Mouse (Mus musculus): ENCODE data around the gene Chit1.

DNA sequence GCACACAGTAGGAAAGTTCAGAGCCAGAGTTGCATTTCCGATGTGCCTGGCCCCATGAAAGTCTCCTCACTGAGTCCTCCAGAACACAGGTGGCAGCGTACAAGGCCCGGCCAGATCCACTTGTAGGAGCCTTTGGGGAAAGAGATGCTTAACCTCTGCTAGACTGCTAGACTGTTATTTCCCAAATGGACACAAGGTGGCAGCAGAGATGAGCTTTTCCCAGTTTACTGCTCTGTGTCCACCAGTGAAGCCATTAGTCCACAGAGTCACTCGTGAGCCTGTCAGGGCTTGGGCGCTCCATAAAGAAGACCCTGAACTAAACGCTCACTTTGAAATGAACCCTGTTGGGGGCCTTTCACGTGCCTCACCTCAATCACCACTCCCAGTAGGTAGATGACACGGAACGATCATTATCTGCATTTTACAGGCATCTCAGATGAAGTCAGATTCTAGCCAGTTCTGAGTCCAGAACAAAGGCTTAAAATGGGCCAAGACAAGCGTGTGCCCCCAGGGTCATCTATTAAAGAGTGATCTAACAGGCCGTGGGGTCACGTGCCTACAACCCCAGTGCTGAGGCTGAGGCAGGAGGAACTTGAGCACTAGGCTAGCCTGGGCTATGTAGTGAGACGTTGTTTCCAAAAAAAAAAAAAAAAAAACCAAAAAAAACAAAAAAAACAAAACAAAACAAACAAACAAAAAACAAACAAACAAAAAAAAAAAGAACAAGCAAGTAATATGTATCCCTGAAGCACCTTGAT is 40.8 kb downstream of the Chit1 start:
- TF ChIP-seq CTCF (IDR thresholded peaks at IDR 0.05; ENCODE audit: low read depth, low read length) (peak; percentile 89), GATA1 (IDR thresholded peaks at IDR 0.05; ENCODE audit: borderline replicate concordance, low read length) (no peak), TAL1 (conservative IDR thresholded peaks at IDR 0.05; ENCODE audit: low read depth, low read length) (no peak)

Data from G1E (cell line).